Mouse (Mus musculus) CD4-positive, CD25-positive, alpha-beta regulatory T cell, adult 2 months (primary cell): ENCODE measurements around the gene Gm5796.
"Not testable (repeated sequence)": the region's sequence is repeated elsewhere in the genome, so short reads cannot be mapped to it uniquely, and the experiment has no call there.

Experiments
- DNase-seq: peaks from one replicate; pipeline ENCODE4 v3.0.0-alpha.2; 2012; ENCODE audit warnings: low read depth, low spot score

Gm5796 gene

DNA sequence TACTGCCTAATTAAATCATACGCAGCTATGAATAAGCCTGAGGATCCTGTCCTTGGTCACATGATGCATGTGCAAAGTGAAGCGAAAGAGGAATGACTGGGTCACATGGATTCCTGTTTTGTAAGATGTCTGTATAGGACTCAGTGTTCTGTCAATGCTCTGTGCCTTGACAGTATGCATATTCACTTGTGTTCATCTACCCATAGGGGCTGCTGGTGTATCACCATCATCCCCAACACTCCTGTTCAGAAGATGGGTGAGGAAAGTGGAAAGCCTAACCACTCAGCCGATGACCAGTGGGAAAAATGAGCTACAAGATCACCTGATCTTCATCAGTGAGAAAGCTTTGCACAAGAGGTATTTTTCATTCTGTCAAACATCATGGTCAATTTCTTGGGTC is at the start of gene Gm5796:
Gm5796 (plus strand) TSS at position 301 of the 400 bp plus-strand sequence.
- DNase-seq, result not testable (repeated sequence)

DNA sequence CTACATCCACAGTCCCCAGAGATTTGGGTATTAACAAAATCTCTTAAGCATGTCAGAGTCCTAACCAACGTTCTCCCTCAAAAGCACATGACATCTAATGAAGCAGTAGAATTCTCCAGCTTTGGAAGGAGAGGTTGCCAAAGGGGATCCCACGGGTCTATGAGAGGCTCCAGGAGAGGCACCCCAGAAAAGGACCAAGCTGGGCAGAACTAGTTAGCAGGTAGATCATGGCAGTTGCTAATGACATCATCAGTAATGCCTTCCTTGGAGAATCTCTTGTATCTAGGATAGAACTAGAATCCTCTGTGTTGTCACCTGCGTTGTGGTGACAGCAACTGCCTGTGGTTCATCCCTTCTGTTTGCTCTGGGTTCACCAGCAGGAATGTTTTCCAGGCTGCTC is 25.6 kb upstream of the Gm5796 start, which contains the start of gene Gm3099:
Gm3099 (plus strand) TSS at position 301 of the 400 bp plus-strand sequence.
- DNase-seq, result not testable (repeated sequence)

DNA sequence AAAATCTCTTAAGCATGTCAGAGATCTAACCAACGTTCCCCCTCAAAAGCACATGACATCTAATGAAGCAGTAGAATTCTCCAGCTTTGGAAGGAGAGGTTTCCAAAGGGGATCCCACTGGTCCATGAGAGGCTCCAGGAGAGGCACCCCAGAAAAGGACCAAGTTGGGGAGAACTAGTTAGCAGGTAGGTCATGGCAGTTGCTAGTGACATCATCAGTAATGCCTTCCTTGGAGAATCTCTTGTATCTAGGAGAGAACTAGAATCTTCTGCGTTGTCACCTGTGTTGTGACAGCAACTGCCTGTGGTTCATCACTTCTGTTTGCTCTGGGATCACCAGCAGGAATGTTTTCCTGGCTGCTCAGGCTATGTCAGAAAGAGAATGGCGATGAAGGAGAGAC is 60.1 kb downstream of the Gm5796 start, which contains the start of gene Gm3115:
Gm3115 (plus strand) TSS at position 301 of the 400 bp plus-strand sequence.
- not testable (repeated sequence) for DNase-seq
